Mouse (Mus musculus) myocyte (in vitro differentiated cells): ENCODE measurements around the gene Tnip3. TPM values are rescaled to one million over a fixed set of nuclear protein-coding genes. Genes with fewer than 3 reads are reported as not detected.

Experiments
- H3K27me3 ChIP-seq: one replicate; pipeline ENCODE4 v1.6.1; 2011; ENCODE audit not compliant: control insufficient read depth, insufficient read depth, insufficient read length
- H3K36me3 ChIP-seq: one replicate; pipeline ENCODE4 v1.6.1; 2011; ENCODE audit not compliant: control insufficient read depth, insufficient read depth
- H3K4me2 ChIP-seq: one replicate; pipeline ENCODE4 v1.6.1; 2011; ENCODE audit warnings: low read depth, control low read depth
- H3K4me3 ChIP-seq: one replicate; pipeline ENCODE4 v1.5.1; 2011; ENCODE audit warnings: mild to moderate bottlenecking, control low read depth, moderate library complexity
- H3K79me2 ChIP-seq: one replicate; pipeline ENCODE4 v1.6.1; 2011; ENCODE audit not compliant: control insufficient read depth, insufficient read depth
- H3ac ChIP-seq: one replicate; pipeline ENCODE4 v1.6.1; 2011; ENCODE audit not compliant: control insufficient read depth, insufficient read length
- CEBPB ChIP-seq: IDR thresholded peaks from 2 replicates; pipeline ENCODE4 v1.6.1; 2011; ENCODE audit warnings: mild to moderate bottlenecking, moderate library complexity; ENCODE audit not compliant: poor library complexity, insufficient read depth, severe bottlenecking
- E2F4 ChIP-seq: IDR thresholded peaks from one replicate; pipeline ENCODE4 v1.6.1; 2011; ENCODE audit warnings: mild to moderate bottlenecking, control low read depth, moderate library complexity; ENCODE audit not compliant: insufficient read depth
- MAX ChIP-seq: IDR thresholded peaks from one replicate; pipeline ENCODE4 v1.6.1; 2011; ENCODE audit warnings: low read depth, mild to moderate bottlenecking, control low read depth
- MYOD1 ChIP-seq, 3 experiments: IDR thresholded peaks; one replicate each; pipeline ENCODE4 v1.6.1; 2011; ENCODE audit warnings: control low read depth in 2 of 3, low read depth in 2 of 3, mild to moderate bottlenecking in 2 of 3, moderate library complexity in 1 of 3; ENCODE audit not compliant: insufficient read length in 2 of 3, control insufficient read depth in 1 of 3
- MYOG ChIP-seq, 3 experiments: IDR thresholded peaks; one replicate each; pipeline ENCODE4 v1.6.1; 2011; ENCODE audit warnings: control low read depth in 2 of 3, low read depth in 2 of 3, mild to moderate bottlenecking in 2 of 3; ENCODE audit not compliant: insufficient read length in 2 of 3, control insufficient read depth in 1 of 3, insufficient read depth in 1 of 3
- POLR2A ChIP-seq: IDR thresholded peaks from one replicate; pipeline ENCODE4 v1.6.1; 2011; ENCODE audit warnings: low read depth, mild to moderate bottlenecking, control low read depth, moderate library complexity; ENCODE audit not compliant: insufficient read length
- POLR2AphosphoS2 ChIP-seq: IDR thresholded peaks from one replicate; pipeline ENCODE4 v1.6.1; 2011; ENCODE audit warnings: low read depth, control low read depth; ENCODE audit not compliant: insufficient read length
- REST ChIP-seq: IDR thresholded peaks from one replicate; pipeline ENCODE4 v1.6.1; 2011; ENCODE audit warnings: mild to moderate bottlenecking, control low read depth, moderate library complexity; ENCODE audit not compliant: insufficient read depth, insufficient read length
- SRF ChIP-seq: IDR thresholded peaks from one replicate; pipeline ENCODE4 v1.6.1; 2011; ENCODE audit warnings: low read depth; ENCODE audit not compliant: control insufficient read depth, insufficient read length
- TCF12 ChIP-seq: IDR thresholded peaks from one replicate; pipeline ENCODE4 v1.6.1; 2011; ENCODE audit warnings: mild to moderate bottlenecking, control low read depth; ENCODE audit not compliant: poor library complexity, insufficient read depth, severe bottlenecking
- TCF3 ChIP-seq: IDR thresholded peaks from one replicate; pipeline ENCODE4 v1.6.1; 2011; ENCODE audit warnings: low read depth, control low read depth; ENCODE audit not compliant: insufficient read length
- USF1 ChIP-seq: IDR thresholded peaks from one replicate; pipeline ENCODE4 v1.6.1; 2011; ENCODE audit warnings: low read depth, mild to moderate bottlenecking, control low read depth, moderate library complexity
- polyA plus RNA-seq: library from polyadenylated mRNA; unstranded; fragments of >200 nt; fragmentation: generic; extraction: Trizol; gene quantifications from one replicate; pipeline ENCODE4 v1.2.1, GENCODE M21; 2012; ENCODE audit warnings: missing spikeins

Tnip3 gene
- polyA plus RNA-seq, 1 experiment, result 0.02 TPM

GRCm38 (mm10) chr6:65666295-65666694 is 141.2 kb downstream of the Tnip3 start:
- TF ChIP-seq CEBPB (no peak), REST (no peak), SRF (no peak), POLR2A (no peak), USF1 (no peak), MYOG (IDR thresholded peaks at IDR 0.05; ENCODE audit: control insufficient read depth in 1 of 3, insufficient read depth in 1 of 3, insufficient read length in 2 of 3, low read depth in 2 of 3) (no peak), MYOD1 (IDR thresholded peaks at IDR 0.05; ENCODE audit: control insufficient read depth in 1 of 3, insufficient read length in 2 of 3, low read depth in 2 of 3) (no peak), TCF12 (no peak), TCF3 (no peak), E2F4 (no peak), MAX (no peak), POLR2AphosphoS2 (no peak)
- Histone ChIP-seq H3K4me3 (no peak overlapping the region), H3K36me3 (no peaks in the 10 kb centered on the region), H3K27me3 (peaks cover 5% of the 10 kb centered on the region), H3K79me2 (no peaks in the 10 kb centered on the region), H3ac (no peak overlapping the region), H3K4me2 (no peak overlapping the region)

- Histone ChIP-seq H3K79me2 (no peaks in the 10 kb centered on the region), H3ac (no peak overlapping the region), H3K4me3 (no peak overlapping the region), H3K36me3 (no peaks in the 10 kb centered on the region), H3K4me2 (no peak overlapping the region), H3K27me3 (peaks cover 22% of the 10 kb centered on the region)
- TF ChIP-seq TCF12 (no peak), MYOG (IDR thresholded peaks at IDR 0.05; ENCODE audit: control insufficient read depth in 1 of 3, insufficient read depth in 1 of 3, insufficient read length in 2 of 3, low read depth in 2 of 3) (no peak), MYOD1 (IDR thresholded peaks at IDR 0.05; ENCODE audit: control insufficient read depth in 1 of 3, insufficient read length in 2 of 3, low read depth in 2 of 3) (no peak), E2F4 (no peak), MAX (no peak), CEBPB (no peak), POLR2AphosphoS2 (no peak), SRF (no peak)
Observed at GRCm38 (mm10) chr6:65669971-65670370, 144.9 kb downstream of the Tnip3 start.

GRCm38 (mm10) chr6:65670981-65671411 is 145.9 kb downstream of the Tnip3 start:
- peaks cover 22% of the 10 kb centered on the region for H3K27me3 ChIP-seq
- H3K4me2 ChIP-seq, result no peak overlapping the region
- H3K79me2 ChIP-seq, result no peaks in the 10 kb centered on the region
- no peak overlapping the region for H3K4me3 ChIP-seq
- H3ac ChIP-seq, result no peak overlapping the region
- H3K36me3 ChIP-seq, result no peaks in the 10 kb centered on the region
- no peak for TF ChIP-seq TCF12
- TF ChIP-seq REST, result no peak
- TF ChIP-seq TCF3, result no peak

- TF ChIP-seq REST, result no peak
- TF ChIP-seq SRF, result no peak
- TF ChIP-seq USF1, result no peak
- no peak for TF ChIP-seq POLR2AphosphoS2
- TF ChIP-seq POLR2A, result no peak
- no peak for TF ChIP-seq TCF3
- TF ChIP-seq E2F4, result no peak
- no peak for TF ChIP-seq MYOG (IDR thresholded peaks at IDR 0.05; ENCODE audit: control insufficient read depth in 1 of 3, insufficient read depth in 1 of 3, insufficient read length in 2 of 3, low read depth in 2 of 3)
- no peak for TF ChIP-seq TCF12
- TF ChIP-seq MYOD1 (IDR thresholded peaks at IDR 0.05; ENCODE audit: control insufficient read depth in 1 of 3, insufficient read length in 2 of 3, low read depth in 2 of 3), result no peak
- TF ChIP-seq MAX, result no peak
- no peak for TF ChIP-seq CEBPB
- Histone ChIP-seq H3ac (no peak within 1 kb of the TSS), H3K27me3 (peaks cover 22% of the 10 kb centered on the region), H3K36me3 (no peaks in the 10 kb centered on the region), H3K4me2 (peak within 1 kb of the TSS; percentile 62), H3K4me3 (no peak within 1 kb of the TSS), H3K79me2 (no peaks in the 10 kb centered on the region)
Observed at GRCm38 (mm10) chr6:65671451-65671850, 146.3 kb downstream of the Tnip3 start, which contains the start of gene Ndnf. Gene Ndnf, plus strand, starts transcription at chr6:65671590.
